Mouse (Mus musculus) ES-Bruce4 (cell line): Measurements from ENCODE around the gene Entpd7. TPM values are rescaled to one million over a fixed set of nuclear protein-coding genes. Genes with fewer than 3 reads are reported as not detected.

Source experiments
- H3K27ac ChIP-seq: 2 replicates; pipeline ENCODE4 v1.5.1; 2012; ENCODE audit warnings: low read length, inconsistent platforms; ENCODE audit not compliant: insufficient read depth
- H3K27me3 ChIP-seq: 2 replicates; pipeline ENCODE4 v1.6.1; 2012; ENCODE audit warnings: mild to moderate bottlenecking, low read length, inconsistent platforms; ENCODE audit not compliant: control insufficient read depth, poor library complexity, insufficient read depth, severe bottlenecking
- H3K36me3 ChIP-seq: 2 replicates; pipeline ENCODE4 v1.6.1; 2012; ENCODE audit warnings: inconsistent platforms, mild to moderate bottlenecking, low read length, moderate library complexity; ENCODE audit not compliant: control insufficient read depth, poor library complexity, insufficient read depth, severe bottlenecking
- H3K4me1 ChIP-seq: one replicate; pipeline ENCODE4 v1.8.1; 2011; ENCODE audit warnings: low read length; ENCODE audit not compliant: control insufficient read depth, insufficient read depth
- H3K4me3 ChIP-seq: 2 replicates; pipeline ENCODE4 v1.5.1; 2011; ENCODE audit warnings: low read depth, mild to moderate bottlenecking, low read length
- H3K9ac ChIP-seq: 2 replicates; pipeline ENCODE4 v1.6.1; 2012; ENCODE audit warnings: low read depth, mild to moderate bottlenecking, inconsistent platforms; ENCODE audit not compliant: poor library complexity, severe bottlenecking
- H3K9me3 ChIP-seq: replicated peaks from 2 replicates; pipeline ENCODE4 v1.6.1; 2012; ENCODE audit warnings: mild to moderate bottlenecking, low read length, inconsistent platforms; ENCODE audit not compliant: control insufficient read depth, poor library complexity, insufficient read depth, severe bottlenecking
- CTCF ChIP-seq: IDR thresholded peaks from one replicate; pipeline ENCODE4 v1.8.1; 2011; ENCODE audit warnings: low read depth, low read length
- EP300 ChIP-seq: IDR thresholded peaks from 2 replicates; pipeline ENCODE4 v1.6.1; 2011; ENCODE audit warnings: low read depth, low read length; ENCODE audit not compliant: insufficient read depth
- POLR2A ChIP-seq: IDR thresholded peaks from one replicate; pipeline ENCODE4 v1.8.1; 2011; ENCODE audit warnings: low read length; ENCODE audit not compliant: insufficient read depth
- polyA plus RNA-seq: library from polyadenylated mRNA; stranded (reverse); fragments of >200 nt; gene quantifications from 2 replicates; pipeline ENCODE4 v1.2.4, GENCODE M21; 2011; ENCODE audit warnings: low read depth; ENCODE audit not compliant: missing spikeins, insufficient read depth, insufficient read length

Gene Entpd7
- polyA plus RNA-seq, 1 experiment, result 6.5 TPM

GRCm38 (mm10) chr19:43678467-43679003 lies 10.9 kb upstream of the Entpd7 start:
- Histone ChIP-seq H3K4me1 (peaks cover 2% of the 10 kb centered on the region), H3K27me3 (no peaks in the 10 kb centered on the region), H3K4me3 (no peak overlapping the region), H3K9me3 (no peaks in the 10 kb centered on the region), H3K9ac (no peak overlapping the region), H3K36me3 (no peaks in the 10 kb centered on the region), H3K27ac (no peak overlapping the region)
- TF ChIP-seq POLR2A (no peak), EP300 (no peak), CTCF (no peak)

- TF ChIP-seq CTCF (no peak), EP300 (no peak), POLR2A (no peak)
- Histone ChIP-seq H3K4me1 (peaks cover 2% of the 10 kb centered on the region), H3K36me3 (no peaks in the 10 kb centered on the region), H3K9ac (no peak overlapping the region), H3K4me3 (no peak overlapping the region), H3K9me3 (no peaks in the 10 kb centered on the region), H3K27ac (no peak overlapping the region), H3K27me3 (no peaks in the 10 kb centered on the region)
Measured at GRCm38 (mm10) chr19:43679474-43679981, 9.9 kb upstream of the Entpd7 start.

- H3K27me3 ChIP-seq, result no peaks in the 10 kb centered on the region
- no peaks in the 10 kb centered on the region for H3K36me3 ChIP-seq
- H3K27ac ChIP-seq, result no peak overlapping the region
- no peak for TF ChIP-seq CTCF
- no peak for TF ChIP-seq POLR2A
- TF ChIP-seq EP300, result no peak
- no peak overlapping the region for H3K4me3 ChIP-seq
- no peaks in the 10 kb centered on the region for H3K9me3 ChIP-seq
- H3K9ac ChIP-seq, result no peak overlapping the region
- H3K4me1 ChIP-seq, result peaks cover 2% of the 10 kb centered on the region
Measured at GRCm38 (mm10) chr19:43681541-43681940, 7.9 kb upstream of the Entpd7 start.

- no peak overlapping the region for H3K27ac ChIP-seq
- no peak for TF ChIP-seq EP300
- TF ChIP-seq POLR2A, result no peak
- TF ChIP-seq CTCF, result no peak
- no peaks in the 10 kb centered on the region for H3K9me3 ChIP-seq
- H3K27me3 ChIP-seq, result no peaks in the 10 kb centered on the region
- H3K36me3 ChIP-seq, result no peaks in the 10 kb centered on the region
- no peak overlapping the region for H3K4me3 ChIP-seq
- H3K4me1 ChIP-seq, result no peaks in the 10 kb centered on the region
- no peak overlapping the region for H3K9ac ChIP-seq
Measured at GRCm38 (mm10) chr19:43692815-43693214, 3.3 kb downstream of the Entpd7 start.

- H3K27ac ChIP-seq, result no peak overlapping the region
- no peaks in the 10 kb centered on the region for H3K27me3 ChIP-seq
Measured at GRCm38 (mm10) chr19:43695514-43695964, 6.1 kb downstream of the Entpd7 start.

GRCm38 (mm10) chr19:43697666-43698370 lies 8.3 kb downstream of the Entpd7 start:
- no peak overlapping the region for H3K27ac ChIP-seq
- H3K27me3 ChIP-seq, result no peaks in the 10 kb centered on the region
- no peak overlapping the region for H3K9ac ChIP-seq
- TF ChIP-seq CTCF, result no peak
- no peak for TF ChIP-seq POLR2A
- TF ChIP-seq EP300, result no peak
- H3K4me3 ChIP-seq, result no peak overlapping the region
- no peaks in the 10 kb centered on the region for H3K36me3 ChIP-seq
- H3K9me3 ChIP-seq, result no peaks in the 10 kb centered on the region
- no peaks in the 10 kb centered on the region for H3K4me1 ChIP-seq

More at GRCm38 (mm10) chr19:43695514-43695964, 6.1 kb downstream of the Entpd7 start:
- no peaks in the 10 kb centered on the region for H3K36me3 ChIP-seq
- H3K4me3 ChIP-seq, result no peak overlapping the region
- no peaks in the 10 kb centered on the region for H3K4me1 ChIP-seq
- H3K9me3 ChIP-seq, result no peaks in the 10 kb centered on the region
- no peak for TF ChIP-seq EP300
- TF ChIP-seq CTCF, result no peak
- no peak for TF ChIP-seq POLR2A
- no peak overlapping the region for H3K9ac ChIP-seq
